Mouse (Mus musculus) forebrain, embryonic 12.5 days (tissue): ENCODE data around the gene Lonrf3. TPM values are rescaled to one million over a fixed set of nuclear protein-coding genes. Genes with fewer than 3 reads are reported as not detected.

Experiments used
- ATAC-seq: fragments of 200-750 bp; cut with Nextera tagmentation; 2 replicates; pipeline ENCODE4 v1.8.0; 2017; ENCODE audit warnings: moderate TSS enrichment; ENCODE audit not compliant: low FRiP score
- H3K27ac ChIP-seq: fragments of 300-500 bp; sonication (generic); 2 replicates; pipeline ENCODE4 v1.5.1; 2016; ENCODE audit warnings: mild to moderate bottlenecking
- H3K27me3 ChIP-seq: fragments of 300-500 bp; sonication (generic); 2 replicates; pipeline ENCODE4 v1.6.1; 2016; ENCODE audit warnings: mild to moderate bottlenecking
- H3K36me3 ChIP-seq: fragments of 300-500 bp; sonication (generic); replicated peaks from 2 replicates; pipeline ENCODE4 v1.6.1; 2016; ENCODE audit warnings: mild to moderate bottlenecking
- H3K4me1 ChIP-seq: fragments of 300-500 bp; sonication (generic); 2 replicates; pipeline ENCODE4 v1.6.1; 2016
- H3K4me2 ChIP-seq: fragments of 300-500 bp; sonication (generic); 2 replicates; pipeline ENCODE4 v1.6.1; 2016; ENCODE audit warnings: mild to moderate bottlenecking, moderate library complexity
- H3K4me3 ChIP-seq: fragments of 300-500 bp; sonication (generic); replicated peaks from 2 replicates; pipeline ENCODE4 v1.5.1; 2016; ENCODE audit warnings: mild to moderate bottlenecking
- H3K9ac ChIP-seq: fragments of 300-500 bp; sonication (generic); 2 replicates; pipeline ENCODE4 v1.6.1; 2016; ENCODE audit warnings: mild to moderate bottlenecking
- H3K9me3 ChIP-seq: fragments of 300-500 bp; sonication (generic); 2 replicates; pipeline ENCODE4 v1.6.1; 2016
- WGBS: fragments of 180-500 bp; shearing (Covaris S2); methylation state at CpG from one replicate; pipeline ENCODE4 v1.1.7; 2016; 5-methylcytosine and 5-hydroxymethylcytosine counted together
- microRNA-seq: library from miRNA; unstranded; fragments of <30 nt; microRNA quantifications from one replicate; pipeline ENCODE4, GENCODE M21; 2017
- polyA plus RNA-seq: library from polyadenylated mRNA; unstranded; fragments of >200 nt; fragmentation: Nextera tagmentation; extraction: Ambion mirVana; gene quantifications from 2 replicates; pipeline ENCODE4 v1.2.1, GENCODE M21; 2016

Gene Lonrf3
- polyA plus RNA-seq, 1 experiment from 2014 or later = 1.7 TPM

DNA sequence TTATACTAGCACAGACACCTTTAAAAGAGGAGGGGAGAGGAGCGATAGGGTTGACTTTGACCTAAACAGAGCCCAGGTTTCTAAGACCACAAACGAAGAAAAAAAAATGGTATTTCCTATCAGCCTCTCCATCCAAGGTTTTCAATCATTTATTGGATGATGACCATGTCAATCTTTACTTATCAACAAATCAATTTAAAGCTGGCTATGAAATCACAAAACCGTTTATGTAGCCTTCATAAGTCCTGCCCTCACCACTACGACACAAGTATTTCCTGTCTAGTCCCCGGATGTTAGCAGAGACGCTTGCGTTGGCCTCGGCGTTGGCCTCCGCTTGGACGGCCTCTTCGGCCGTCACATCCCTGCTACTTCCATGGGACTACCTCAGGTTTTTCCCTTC lies 72.8 kb downstream of the Lonrf3 start, which contains the start of gene Gm6268:
Gene Gm6268, plus strand, starts transcription at position 301 of the 400 bp plus-strand sequence.
- Histone ChIP-seq H3K4me3 (no peak within 1 kb of the TSS), H3K4me2 (no peak within 1 kb of the TSS), H3K27ac (no peak within 1 kb of the TSS), H3K4me1 (no peaks in the 10 kb centered on the region), H3K9me3 (no peaks in the 10 kb centered on the region), H3K36me3 (no peaks in the 10 kb centered on the region), H3K27me3 (no peaks in the 10 kb centered on the region), H3K9ac (no peak within 1 kb of the TSS)
- 95% methylated on average over 13 of the region's 13 CpGs for WGBS
- ATAC-seq = no peak

DNA sequence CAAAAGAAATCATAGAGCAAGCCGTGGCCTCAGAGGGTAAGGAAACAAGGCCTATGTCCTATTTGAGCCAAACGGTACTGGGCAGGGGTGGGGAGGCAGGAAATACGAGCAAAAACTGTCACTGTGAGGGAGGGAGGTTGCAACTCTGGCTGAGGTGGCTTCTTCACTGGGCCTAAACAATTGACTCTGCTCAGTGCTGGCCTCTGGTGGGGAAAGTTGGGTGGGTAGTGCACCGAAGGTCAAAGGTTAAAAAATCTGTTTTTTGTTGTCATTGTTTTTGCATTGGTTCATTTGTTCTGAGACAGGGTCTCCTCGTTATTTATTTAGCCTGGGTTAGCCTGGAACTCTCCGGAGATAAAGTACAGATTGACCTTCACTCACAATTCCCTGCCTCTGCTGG lies 74.2 kb downstream of the Lonrf3 start:
- Histone ChIP-seq H3K4me3 (no peak overlapping the region), H3K36me3 (no peaks in the 10 kb centered on the region), H3K4me1 (no peaks in the 10 kb centered on the region), H3K9ac (no peak overlapping the region), H3K4me2 (no peak overlapping the region), H3K9me3 (no peaks in the 10 kb centered on the region), H3K27ac (no peak overlapping the region), H3K27me3 (no peaks in the 10 kb centered on the region)
- ATAC-seq = no peak
- WGBS = 57% methylated on average over 6 of the region's 6 CpGs

Small RNA genes within 50 kb of the gene (microRNA-seq; reads per million reads assigned to microRNA genes)
- not detected for gene Gm44485

Other genes starting within 250 kb of the Lonrf3 start
- gene Il13ra1, start 216.2 kb upstream of the Lonrf3 start, polyA plus RNA-seq = 3.3 and 3.4 TPM in 2 replicates
- 56.2 and 67.6 TPM in 2 replicates for gene Zcchc12, start 132.4 kb upstream of the Lonrf3 start, polyA plus RNA-seq
- gene Gm6268, start 72.9 kb downstream of the Lonrf3 start, polyA plus RNA-seq = not detected in 2 replicates
- gene Gm14569, start 163.5 kb downstream of the Lonrf3 start, polyA plus RNA-seq = not detected in 2 replicates